Mouse (Mus musculus) kidney, postnatal 4 days (tissue): ENCODE measurements around the gene Mrpl45.
A peak's percentile ranks its signal among the peaks of the same experiment; 100 is the strongest.

Experiments
- DNase-seq, 2 experiments: peaks; one replicate each; pipeline ENCODE4 v3.0.0; 2021; ENCODE audit warnings: mixed read lengths in 2 of 2

Mrpl45 gene

DNA sequence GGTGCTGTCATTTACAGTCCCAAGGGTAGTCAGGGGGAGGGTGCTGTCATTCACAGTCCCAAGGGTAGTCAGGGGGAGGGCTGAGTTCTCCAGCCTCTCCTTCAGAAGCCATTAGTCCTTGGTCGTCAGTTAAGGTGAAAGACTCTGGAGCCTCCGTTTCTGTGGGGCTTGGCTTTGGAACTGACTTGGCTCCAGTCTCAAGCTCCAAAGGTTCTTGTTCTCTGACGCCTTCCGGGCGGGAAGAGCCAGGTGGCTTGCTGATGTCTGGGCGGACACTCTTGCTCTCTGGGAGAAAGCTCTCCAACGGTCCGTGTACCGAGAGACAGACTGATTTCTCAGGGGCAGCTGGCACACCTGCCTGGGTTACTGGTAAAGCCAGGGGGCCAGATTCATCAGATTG, 18.9 kb downstream of the Mrpl45 start:
- no peak for DNase-seq

DNA sequence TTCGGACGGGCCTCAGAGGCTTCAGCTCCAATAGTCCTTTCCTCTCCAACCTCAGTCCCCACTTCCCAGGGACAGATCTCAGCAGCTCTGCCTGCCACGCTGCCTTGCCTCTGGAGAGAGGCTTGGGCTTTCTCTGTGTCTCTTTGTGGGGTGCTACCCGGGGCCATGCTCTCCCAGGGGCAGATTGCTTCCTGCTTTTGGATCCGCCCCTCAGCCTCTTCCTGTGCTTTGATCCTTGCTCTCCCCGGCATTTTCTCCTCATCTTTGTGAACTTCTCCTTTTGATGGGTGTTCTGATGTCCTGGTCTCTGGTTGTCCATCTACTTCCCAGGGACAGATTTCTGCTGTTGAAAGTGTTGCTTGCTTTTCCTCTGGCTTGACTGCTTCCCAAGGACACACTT, 20.7 kb downstream of the Mrpl45 start:
- DNase-seq, result no peak

DNA sequence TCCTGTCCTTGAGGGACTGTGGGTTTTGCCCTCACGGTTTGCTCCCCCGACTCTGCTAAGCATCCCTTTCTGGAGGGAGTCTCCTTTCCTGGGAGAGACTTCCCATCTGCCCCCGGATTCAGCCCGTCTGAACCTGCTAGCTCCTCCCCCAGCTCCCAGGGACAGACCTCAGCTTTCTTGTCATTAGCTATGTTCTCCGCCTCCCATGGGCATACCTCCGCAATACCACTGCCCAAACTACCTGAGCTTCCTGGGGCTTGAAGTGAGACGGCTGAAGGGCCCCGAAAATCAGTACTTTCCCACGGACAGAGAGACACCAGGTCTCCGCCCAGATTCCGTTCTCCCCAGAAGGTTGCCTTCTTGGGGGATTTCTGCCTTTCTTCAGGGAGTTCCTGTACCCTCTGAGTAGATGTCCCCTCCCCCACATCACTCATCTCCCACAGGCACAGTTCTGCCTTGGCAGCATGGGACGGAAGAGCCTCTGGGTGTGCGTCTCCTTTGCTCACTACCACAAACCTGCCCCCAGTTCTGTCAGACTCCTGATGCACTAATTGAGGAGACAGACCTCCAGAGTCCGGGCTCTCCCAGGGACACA, 21.3 kb downstream of the Mrpl45 start:
- no peak for DNase-seq

DNA sequence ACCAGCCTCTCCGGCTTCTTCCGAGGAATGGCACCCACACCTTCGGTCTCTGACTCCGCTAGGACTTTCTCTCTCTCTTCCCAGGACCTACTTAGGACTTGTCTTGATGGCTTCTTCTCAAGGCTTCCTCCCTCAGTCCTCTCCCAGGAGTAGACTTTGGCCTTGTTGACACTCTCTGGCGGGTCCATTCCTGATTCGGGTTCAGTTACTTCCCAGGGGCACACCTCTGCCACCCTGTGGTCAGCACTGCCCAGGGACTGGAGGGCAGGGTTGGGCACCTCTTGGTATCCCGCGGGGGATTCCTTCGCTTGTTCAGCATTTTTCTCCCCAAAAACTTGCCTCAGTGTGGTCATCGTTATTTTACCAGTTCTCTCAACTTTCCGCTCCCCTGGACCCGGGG, 21.8 kb downstream of the Mrpl45 start:
- DNase-seq, result peak in 1 of 2 experiments; percentile 31

DNA sequence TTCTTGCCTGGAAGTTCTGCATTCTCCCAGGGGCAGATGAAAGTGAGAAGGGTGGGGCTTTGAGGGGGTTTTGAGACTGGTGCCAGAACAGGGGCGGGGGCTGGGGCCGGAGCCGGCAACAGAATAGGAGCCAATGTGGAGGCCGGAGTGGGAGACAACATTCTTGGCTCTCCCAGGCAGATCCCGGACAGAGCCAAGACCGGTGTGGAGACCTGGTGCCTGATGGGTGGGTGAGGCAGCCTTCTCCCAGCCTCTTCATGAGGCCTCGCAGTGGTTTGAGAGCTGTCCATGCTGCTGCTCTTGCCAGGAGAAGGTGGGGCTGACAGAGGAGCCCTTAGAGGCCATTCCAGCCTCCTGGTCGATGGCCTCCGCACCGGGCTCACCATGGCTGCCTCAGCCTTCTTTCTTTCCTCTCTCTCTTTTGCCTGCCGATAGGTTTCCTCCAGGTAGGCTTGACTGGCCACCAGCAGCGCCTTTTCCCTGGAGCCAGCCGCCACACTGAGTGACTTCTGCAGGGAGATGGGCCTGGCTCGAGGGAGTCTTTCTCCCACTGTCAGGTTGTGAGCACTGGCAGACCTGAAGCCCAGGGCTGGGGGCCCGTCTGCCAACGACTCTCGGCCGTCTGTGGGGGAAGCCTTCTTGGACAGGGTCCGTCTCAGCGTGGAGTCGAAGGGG, 22.9 kb downstream of the Mrpl45 start:
- peak in 1 of 2 experiments; percentile 42 for DNase-seq

DNA sequence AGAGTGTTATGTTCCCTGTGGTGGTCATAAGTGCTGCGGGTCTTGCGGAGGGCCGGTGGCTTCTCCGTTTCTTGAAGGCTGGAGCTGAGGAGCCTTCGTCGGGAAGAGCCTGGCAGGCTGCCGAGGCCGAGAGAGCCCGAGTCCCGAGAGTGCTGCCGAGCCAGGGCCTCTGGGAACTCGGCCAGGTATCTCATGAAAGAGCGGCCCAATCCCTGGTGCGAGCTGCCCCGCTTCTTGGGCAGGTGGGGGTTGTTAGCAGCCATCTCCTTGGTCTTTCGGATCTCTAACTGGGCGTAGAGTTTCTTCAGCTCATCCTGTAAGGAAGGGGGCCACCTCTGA, 23.4 kb downstream of the Mrpl45 start:
- DNase-seq, result peak; percentile 71 to 84

DNA sequence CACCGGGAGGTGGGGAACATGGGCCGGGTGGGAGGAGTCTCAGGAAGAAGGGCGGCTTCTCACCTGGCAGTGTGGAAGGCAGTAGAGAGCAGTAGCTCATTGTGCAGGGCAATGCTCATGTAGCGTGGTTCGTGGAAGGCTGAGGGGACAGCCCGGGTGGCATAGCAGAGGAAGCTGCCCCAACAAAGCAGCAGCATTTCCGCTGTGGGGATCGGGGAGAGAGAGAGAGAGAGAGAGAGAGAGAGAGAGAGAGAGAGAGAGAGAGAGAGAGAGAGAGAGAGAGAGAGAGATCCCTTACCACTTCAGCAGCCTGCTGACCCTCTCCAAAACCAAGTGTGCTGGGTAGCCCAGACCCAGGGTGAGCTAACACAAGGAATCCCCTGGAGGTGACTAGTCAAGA, 27.7 kb downstream of the Mrpl45 start:
- no peak for DNase-seq

DNA sequence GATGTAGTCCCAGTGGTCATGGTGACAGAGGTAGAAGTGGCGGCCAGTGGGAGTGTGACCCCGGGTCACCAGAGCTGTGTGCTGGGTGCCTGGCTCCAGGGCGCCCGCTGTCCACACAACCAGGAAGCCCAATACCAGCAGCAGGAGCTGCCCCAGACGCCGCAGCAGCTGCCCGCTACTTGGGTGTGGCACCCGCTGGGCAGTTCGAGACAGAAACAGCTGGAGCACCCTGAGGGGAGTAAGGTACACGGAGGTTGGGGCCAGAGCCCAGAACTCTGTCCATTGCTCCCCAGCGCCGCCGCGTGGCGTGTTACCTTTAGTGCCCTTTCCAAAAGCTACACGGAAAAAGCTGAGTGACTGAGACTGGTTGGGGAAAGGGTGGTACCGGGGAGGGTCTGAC, 28.1 kb downstream of the Mrpl45 start:
- peak in 1 of 2 experiments; percentile 52 for DNase-seq

DNA sequence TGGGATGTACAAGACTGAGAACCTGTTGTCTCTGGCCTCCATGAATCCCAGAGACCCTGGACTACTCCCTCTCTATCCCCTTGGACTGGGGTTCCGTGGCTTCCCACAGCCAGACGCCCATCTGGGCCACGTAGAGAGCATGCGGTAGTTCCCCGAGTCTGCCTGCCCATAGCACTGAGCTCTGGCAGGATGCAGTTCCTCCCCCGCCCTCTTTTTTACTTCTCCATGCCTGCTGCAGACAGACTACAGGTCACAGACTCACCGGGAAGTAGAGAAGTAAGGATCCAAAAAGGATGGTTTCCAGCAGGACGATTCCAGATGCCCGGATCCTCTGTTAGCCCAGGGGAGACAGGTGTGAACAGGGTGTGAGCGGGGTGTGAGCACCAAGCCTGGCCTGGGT, 29.9 kb downstream of the Mrpl45 start:
- DNase-seq, result no peak

DNA sequence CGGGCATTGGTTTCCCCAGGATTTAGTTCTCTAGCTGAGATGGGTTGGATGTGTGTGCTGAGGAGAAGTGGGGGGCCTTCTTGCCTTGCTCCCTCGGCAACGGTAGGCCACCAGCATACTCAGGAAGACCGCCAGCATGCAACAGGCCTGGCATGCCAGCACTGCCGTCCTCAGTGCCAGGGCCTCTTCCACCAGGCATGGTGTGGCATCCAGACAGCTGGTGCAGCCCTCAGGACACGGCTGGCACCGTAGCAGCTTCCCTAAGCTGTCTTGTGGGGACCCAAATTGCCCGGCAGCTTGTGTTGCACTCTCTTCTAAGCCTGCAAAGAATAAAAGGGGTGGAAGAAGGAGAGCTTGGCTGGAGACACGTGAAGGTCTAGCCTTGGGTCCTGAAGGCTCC, 30.9 kb downstream of the Mrpl45 start:
- DNase-seq, result no peak

DNA sequence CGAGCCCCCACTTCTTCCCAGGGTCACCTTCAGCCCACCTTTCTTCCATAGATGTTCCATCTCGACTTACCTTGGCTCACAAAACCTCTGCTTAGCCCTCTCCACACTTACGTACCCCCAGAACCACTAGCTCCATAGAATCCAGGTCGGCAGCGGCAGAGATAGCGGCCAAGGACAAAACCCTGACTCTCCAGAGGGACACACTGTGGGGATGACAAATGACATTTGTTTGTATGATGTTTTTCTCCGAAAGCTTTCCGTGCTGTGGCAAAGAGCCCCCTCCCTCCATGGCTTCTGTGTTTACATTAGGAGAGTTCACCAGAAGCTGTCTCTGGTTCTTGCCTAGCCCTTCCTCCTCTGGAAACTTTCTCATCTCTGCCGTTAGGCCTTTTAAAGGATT, 31.8 kb downstream of the Mrpl45 start:
- no peak for DNase-seq

DNA sequence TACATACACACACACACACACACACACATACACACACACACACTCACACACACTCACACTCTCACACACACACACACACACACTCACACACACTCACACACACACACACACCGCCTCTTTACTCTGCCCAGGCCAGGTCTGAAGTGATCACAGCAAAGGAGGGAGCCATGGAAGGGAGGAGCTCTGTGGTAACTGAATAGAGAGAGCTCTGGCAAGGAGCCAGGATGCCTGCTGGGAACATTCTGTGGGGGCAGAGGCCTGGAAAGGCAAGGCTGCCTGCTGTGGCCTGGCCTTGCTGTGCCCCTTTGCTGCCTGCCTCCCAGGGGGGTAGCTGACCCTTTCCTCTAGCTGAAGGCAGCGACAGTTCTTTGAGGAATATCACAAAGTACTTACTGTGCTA, 34.5 kb downstream of the Mrpl45 start:
- DNase-seq, result peak; percentile 88 to 93

DNA sequence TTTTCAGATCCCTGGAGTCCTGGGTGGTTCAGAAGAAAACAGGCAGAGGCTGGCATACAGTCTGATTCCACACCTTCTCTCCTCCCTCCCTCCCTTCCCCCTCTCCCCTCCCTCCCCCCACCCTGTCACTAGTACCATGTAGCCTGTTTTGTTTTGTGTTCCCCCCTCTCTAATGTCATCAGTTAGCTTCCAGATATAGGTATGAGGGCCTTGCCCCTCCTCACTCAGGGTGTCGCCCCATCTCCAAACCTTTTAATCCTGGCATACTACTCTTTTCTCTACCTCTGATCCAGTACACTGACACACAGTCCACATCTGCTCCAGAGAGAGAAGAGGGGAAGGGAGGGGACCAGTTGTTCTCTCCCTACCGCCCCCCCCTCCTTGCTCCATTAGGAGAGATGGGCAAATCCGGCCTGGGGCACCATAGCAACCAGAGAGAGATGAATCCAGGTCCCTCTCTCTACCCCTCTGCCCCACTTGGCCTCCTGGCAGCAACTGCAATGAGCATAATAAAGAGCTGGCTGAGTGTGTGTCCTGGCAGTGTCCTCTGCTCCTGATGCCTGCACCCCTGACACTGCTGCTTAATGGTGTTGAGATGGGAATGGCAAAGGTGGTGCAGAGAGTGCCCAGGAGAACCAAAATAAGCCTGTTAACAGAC, 36.6 kb downstream of the Mrpl45 start, which contains the start of gene Gpr179:
TSS of gene Gpr179 (minus strand) at position 51 of the 658 bp plus-strand sequence.
- no peak for DNase-seq

DNA sequence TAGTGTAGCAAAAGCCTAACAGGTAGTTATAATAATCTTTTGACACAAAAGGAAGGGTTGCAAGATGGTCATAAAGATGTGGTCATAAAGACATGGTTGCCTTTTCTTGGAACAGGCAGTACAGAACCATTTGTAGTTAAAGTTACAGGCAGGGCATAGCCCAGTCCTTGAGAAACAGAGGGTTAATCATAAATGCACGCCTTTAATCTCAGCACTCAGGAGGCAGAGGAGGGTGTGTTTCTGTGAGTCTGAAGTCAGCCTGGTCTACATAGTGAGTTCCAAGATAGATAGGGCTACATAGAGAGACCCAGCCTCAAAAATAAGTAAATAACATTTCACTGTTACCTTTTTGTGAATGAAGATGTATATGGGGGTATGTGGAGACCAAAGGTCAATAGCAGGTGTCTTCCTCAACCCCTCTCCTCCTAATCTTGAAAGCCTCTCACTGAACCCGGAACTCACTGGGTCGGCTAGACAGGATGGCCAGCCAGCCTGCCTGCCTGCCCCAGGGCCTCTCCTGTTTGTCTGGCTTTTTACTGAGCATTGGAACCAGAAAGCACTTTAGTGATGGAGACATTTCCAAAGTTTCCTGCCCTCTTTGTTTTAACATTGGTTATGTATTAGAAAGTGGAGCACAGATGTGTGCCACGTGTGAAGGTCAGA, 37.5 kb downstream of the Mrpl45 start:
- no peak for DNase-seq

DNA sequence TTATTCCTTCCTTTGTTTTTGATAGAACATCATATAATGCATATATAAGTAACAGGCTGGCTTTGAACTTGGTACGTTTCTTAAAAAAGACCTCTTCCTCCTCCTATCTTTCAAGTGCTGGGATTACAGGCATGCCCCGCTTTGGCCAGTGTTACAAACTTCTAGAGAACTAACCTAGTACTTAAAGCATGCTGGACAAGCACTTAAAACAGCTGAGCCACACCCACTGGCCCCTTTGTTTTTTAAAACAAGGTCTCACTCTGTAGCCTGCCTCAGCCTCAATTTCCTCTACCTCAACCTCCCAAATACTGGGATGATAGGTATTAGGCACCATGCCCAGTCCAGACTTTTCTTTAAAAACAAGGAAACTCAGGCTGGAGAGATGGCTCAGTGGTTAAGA, 39.1 kb downstream of the Mrpl45 start:
- no peak for DNase-seq

DNA sequence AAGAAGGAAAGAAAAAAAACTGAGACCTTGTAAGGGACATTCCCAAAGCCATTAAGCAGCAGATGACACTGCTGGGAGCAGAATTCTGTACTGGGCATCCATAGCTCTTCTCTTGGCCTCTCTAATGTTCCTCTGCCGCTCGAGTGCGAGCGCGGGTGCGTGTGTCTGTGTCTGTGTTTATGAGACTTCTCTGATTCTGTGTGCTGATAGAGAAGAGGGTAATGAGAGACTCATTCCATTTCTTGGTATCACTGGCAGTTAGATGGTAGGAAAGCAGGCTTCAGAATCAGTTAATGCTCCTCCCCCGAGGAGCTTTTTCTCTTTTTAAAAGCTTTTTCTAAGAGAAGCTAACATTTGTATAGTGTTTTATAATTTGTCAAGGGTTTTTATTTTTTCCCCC, 39.7 kb downstream of the Mrpl45 start:
- DNase-seq, result no peak

DNA sequence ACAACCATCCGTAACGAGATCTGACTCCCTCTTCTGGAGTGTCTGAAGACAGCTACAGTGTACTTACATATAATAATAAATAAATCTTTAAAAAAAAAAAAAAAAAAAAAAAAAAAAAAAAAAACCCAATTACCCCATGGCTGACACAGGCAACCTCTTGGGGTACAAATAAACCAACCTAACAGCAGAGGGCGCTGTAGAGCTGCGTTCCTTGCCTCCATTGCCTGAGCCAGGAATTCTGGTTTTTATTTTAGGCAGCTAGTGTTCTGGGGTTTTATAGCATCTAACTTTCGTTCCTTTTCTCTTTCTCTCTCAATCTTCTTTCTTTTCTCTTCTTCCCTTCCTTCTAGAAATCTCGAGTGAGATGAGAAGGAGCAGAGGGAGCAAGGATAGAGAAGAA, 42.1 kb downstream of the Mrpl45 start:
- peak; percentile 81 to 86 for DNase-seq

DNA sequence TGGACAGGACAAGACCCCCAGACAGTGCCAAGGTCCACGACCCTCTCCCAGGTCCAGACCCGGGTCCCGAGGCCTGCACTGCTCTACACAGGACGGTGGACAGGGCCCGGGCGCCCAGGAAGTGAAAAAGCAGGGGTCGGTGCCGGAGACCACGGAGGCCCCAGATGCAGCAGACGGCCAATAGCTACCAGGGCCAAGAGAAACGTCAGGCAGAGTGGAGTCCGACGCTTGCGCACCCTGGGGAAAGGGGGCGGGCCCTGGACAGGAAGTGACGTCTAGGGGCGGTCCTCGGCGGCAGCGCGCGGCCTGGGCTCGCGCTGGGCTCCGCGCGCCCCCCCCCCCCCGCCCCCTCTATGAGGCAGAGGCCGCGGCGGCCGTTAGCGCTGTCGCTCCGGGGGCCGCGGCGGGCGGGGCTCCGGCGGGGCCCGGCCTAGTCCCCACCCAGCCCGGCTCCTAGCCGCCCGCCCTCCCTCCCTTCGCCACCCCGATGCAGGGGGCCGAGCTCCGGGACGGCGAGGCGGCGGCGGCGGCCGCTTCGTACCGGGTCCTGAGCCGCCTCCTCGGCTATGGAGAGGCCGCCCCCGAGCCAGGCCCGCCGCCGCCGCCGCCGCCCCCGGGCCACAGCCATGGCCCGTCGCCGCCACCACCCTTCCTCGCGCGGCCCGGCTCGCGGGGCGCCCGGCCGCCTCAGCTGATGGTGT, 46.6 kb downstream of the Mrpl45 start, which contains the start of gene Socs7:
TSS of gene Socs7 (plus strand) at position 604 of the 701 bp plus-strand sequence.
- DNase-seq, result peak; percentile 97

DNA sequence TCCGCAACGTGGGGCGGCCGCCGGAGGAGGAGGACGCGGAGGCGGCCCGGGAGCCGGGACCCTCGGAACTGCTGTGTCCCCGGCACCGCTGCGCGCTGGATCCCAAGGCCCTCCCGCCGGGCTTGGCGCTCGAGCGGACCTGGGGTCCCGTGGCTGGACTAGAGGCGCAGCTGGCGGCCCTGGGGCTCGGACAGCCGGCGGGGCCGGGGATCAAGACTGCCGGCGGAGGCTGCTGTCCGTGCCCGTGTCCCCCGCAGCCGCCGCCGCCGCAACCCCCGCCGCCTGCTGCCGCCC, 47.1 kb downstream of the Mrpl45 start:
- DNase-seq, result no peak

DNA sequence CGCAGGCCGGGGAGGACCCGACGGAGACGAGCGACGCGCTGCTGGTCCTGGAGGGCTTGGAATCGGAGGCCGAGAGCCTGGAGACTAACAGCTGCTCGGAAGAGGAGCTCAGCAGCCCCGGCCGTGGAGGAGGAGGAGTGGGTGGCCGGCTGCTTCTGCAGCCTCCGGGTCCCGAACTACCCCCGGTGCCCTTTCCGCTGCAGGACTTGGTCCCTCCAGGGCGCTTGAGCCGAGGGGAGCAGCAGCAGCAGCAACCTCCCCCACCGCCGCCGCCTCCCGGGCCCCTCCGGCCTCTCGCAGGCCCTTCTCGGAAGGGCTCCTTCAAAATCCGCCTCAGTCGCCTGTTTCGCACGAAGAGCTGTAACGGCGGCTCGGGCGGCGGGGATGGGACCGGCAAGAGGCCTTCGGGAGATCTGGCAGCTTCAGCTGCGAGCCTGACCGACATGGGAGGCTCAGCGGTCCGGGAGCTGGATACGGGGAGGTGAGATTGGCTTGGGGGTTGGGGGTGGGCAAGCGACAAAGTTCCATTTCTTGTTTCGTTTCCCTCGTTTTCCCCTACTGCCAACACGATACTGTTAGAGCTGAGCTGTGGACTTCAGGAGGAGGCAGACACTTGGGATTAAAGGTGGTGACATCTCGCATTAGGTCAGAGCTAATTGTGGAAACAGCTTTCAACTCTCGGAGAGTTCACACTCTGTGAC, 47.6 kb downstream of the Mrpl45 start:
- DNase-seq, result peak; percentile 58 to 74

DNA sequence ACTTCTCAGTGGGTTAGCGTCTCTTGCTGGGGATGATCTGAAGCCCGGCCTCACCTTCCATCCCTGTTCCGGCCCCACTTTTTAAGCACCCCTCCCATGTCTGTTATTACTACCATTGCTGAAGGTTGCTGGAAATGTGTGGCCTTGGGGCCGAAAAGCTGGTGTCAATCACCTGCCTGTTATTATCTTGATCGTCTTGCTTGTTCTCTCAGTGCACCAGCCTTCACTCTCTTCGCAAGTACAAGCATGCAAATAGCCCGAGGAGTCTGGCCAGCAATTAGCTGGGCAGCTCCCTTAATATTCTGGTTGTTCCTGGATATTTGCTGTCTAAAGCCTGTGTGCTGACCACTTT, 48.1 kb downstream of the Mrpl45 start:
- DNase-seq, result peak in 1 of 2 experiments; percentile 31

DNA sequence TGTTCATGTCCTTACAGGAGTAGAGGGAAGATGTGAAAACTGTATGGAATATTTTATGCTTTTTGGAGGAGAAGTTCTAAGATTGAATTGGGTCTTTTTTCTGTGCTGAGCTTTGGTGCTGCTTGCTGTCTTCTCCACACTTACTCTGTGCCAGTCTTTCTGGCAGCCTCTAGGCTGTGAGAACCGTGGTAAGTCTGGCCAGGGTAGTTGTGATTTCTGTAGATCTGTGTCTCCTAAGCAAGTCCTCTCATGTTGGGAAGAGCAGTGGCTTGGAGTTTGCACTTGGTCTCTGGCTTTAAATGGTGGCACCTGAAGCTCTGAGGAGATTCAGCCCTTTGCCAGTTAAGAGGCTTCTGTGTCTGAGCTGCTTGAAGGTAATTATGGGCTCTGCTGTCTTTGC, 50.0 kb downstream of the Mrpl45 start:
- DNase-seq, result no peak

DNA sequence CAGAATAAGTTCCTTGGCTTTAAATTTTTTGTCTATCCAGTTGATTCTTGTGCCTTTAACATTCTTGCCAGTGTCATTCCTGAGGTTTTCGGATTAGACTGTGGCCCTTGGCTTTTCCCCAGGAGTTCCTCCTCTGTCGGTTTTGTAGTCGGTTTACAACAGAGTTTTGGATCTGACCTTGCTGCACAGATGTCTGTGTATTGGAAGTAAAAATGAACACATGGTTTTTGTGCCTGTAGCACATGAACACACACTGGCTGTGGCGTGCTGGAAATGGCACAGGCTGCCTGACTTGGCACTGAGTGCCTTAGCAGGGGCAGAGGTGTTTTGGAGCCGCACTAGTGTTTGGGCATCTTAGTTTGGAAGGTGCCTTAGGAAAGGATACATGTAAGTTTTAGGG, 53.0 kb downstream of the Mrpl45 start:
- DNase-seq, result no peak
